Mouse (Mus musculus): ENCODE data around the gene Gm10226. TPM values are rescaled to one million over a fixed set of nuclear protein-coding genes. Genes with fewer than 3 reads are reported as not detected.
"Not testable (repeated sequence)": the region's sequence is repeated elsewhere in the genome, so short reads cannot be mapped to it uniquely, and the experiment has no call there.

Gene Gm10226
- polyA plus RNA-seq, 1 experiment from 2014 or later = 6.6 TPM

- H3K4me2 ChIP-seq (replicated peaks; ENCODE audit: low read depth, low read length) = no peak overlapping the region
- H3K9me3 ChIP-seq (ENCODE audit: low read length) = no peaks in the 10 kb centered on the region
- H3K27me3 ChIP-seq (ENCODE audit: insufficient read depth, low read length) = no peaks in the 10 kb centered on the region
- no peaks in the 10 kb centered on the region for H3K36me3 ChIP-seq (ENCODE audit: insufficient read depth, low read length)
- H3K4me3 ChIP-seq (ENCODE audit: low read length) = no peak overlapping the region
- no peaks in the 10 kb centered on the region for H3K4me1 ChIP-seq (ENCODE audit: insufficient read depth, low read length)
- H3K27ac ChIP-seq (ENCODE audit: low read length) = no peak overlapping the region
- ATAC-seq (ENCODE audit: low FRiP score, low TSS enrichment) = no peak
- no peak overlapping the region for H3K9ac ChIP-seq (replicated peaks; ENCODE audit: low read length)
- 51% methylated on average over 5 of the region's 5 CpGs for WGBS
Observed at GRCm38 (mm10) chr17:21702281-21703240, 10.9 kb downstream of the Gm10226 start.

- Histone ChIP-seq H3K27me3 (ENCODE audit: insufficient read depth, low read length) (no peaks in the 10 kb centered on the region), H3K4me2 (replicated peaks; ENCODE audit: low read depth, low read length) (no peak overlapping the region), H3K4me1 (ENCODE audit: insufficient read depth, low read length) (0 out of 2 replicates have a peak, but pooled peaks cover 2% of the 10 kb centered on the region), H3K9me3 (ENCODE audit: low read length) (no peaks in the 10 kb centered on the region), H3K9ac (replicated peaks; ENCODE audit: low read length) (no peak overlapping the region), H3K27ac (ENCODE audit: low read length) (no peak overlapping the region), H3K36me3 (ENCODE audit: insufficient read depth, low read length) (no peaks in the 10 kb centered on the region), H3K4me3 (ENCODE audit: low read length) (no peak overlapping the region)
- WGBS = 91% methylated on average over 1 of the region's 1 CpGs
- ATAC-seq (ENCODE audit: low FRiP score, low TSS enrichment) = no peak
Observed at GRCm38 (mm10) chr17:21703414-21703813, 11.8 kb downstream of the Gm10226 start.

- H3K9ac ChIP-seq (replicated peaks; ENCODE audit: low read length) = peak within 1 kb of the TSS; percentile 74
- WGBS = 3% methylated on average over 26 of the region's 26 CpGs
- H3K4me1 ChIP-seq (ENCODE audit: insufficient read depth, low read length) = peaks cover 9% of the 10 kb centered on the region; the same call in 1 of the 2 replicates
- peak; percentile 99 for ATAC-seq (ENCODE audit: low FRiP score, low TSS enrichment)
- no peaks in the 10 kb centered on the region for H3K9me3 ChIP-seq (ENCODE audit: low read length)
- H3K27ac ChIP-seq (ENCODE audit: low read length) = peak within 1 kb of the TSS; percentile 97
- H3K36me3 ChIP-seq (ENCODE audit: insufficient read depth, low read length) = peaks cover 7% of the 10 kb centered on the region; the same call in 1 of the 2 replicates
- H3K4me2 ChIP-seq (replicated peaks; ENCODE audit: low read depth, low read length) = peak within 1 kb of the TSS; percentile 56
- H3K4me3 ChIP-seq (ENCODE audit: low read length) = peak within 1 kb of the TSS; percentile 63
- H3K27me3 ChIP-seq (ENCODE audit: insufficient read depth, low read length) = no peaks in the 10 kb centered on the region
Observed at GRCm38 (mm10) chr17:21707343-21707996, 15.8 kb downstream of the Gm10226 start, which contains the start of gene Zfp760. Gene Zfp760 (plus strand): TSS chr17:21707741.

- Histone ChIP-seq H3K36me3 (ENCODE audit: insufficient read depth, low read length) (peaks cover 9% of the 10 kb centered on the region; the same call in 1 of the 2 replicates), H3K4me2 (replicated peaks; ENCODE audit: low read depth, low read length) (peak overlapping the region; percentile 56), H3K27me3 (ENCODE audit: insufficient read depth, low read length) (no peaks in the 10 kb centered on the region), H3K9ac (replicated peaks; ENCODE audit: low read length) (peak overlapping the region; percentile 74), H3K4me3 (ENCODE audit: low read length) (peak overlapping the region; percentile 63), H3K4me1 (ENCODE audit: insufficient read depth, low read length) (peaks cover 9% of the 10 kb centered on the region; the same call in 1 of the 2 replicates), H3K27ac (ENCODE audit: low read length) (peak overlapping the region; percentile 34; the same call in 1 of the 2 replicates), H3K9me3 (ENCODE audit: low read length) (no peaks in the 10 kb centered on the region)
- no peak for ATAC-seq (ENCODE audit: low FRiP score, low TSS enrichment)
- WGBS = 30% methylated on average over 2 of the region's 2 CpGs
Observed at GRCm38 (mm10) chr17:21708401-21708800, 16.7 kb downstream of the Gm10226 start.

GRCm38 (mm10) chr17:21730495-21730894, 38.8 kb downstream of the Gm10226 start, which contains the start of gene Zfp229:
Gene Zfp229 (plus strand): TSS chr17:21730795.
- not testable (repeated sequence) for H3K4me2 ChIP-seq (replicated peaks; ENCODE audit: low read depth, low read length); H3K36me3 ChIP-seq (ENCODE audit: insufficient read depth, low read length); H3K4me3 ChIP-seq (ENCODE audit: low read length); H3K27me3 ChIP-seq (ENCODE audit: insufficient read depth, low read length); H3K4me1 ChIP-seq (ENCODE audit: insufficient read depth, low read length); H3K9ac ChIP-seq (replicated peaks; ENCODE audit: low read length); ATAC-seq (ENCODE audit: low FRiP score, low TSS enrichment); H3K9me3 ChIP-seq (ENCODE audit: low read length); H3K27ac ChIP-seq (ENCODE audit: low read length)
- WGBS = 100% methylated on average over 6 of the region's 22 CpGs

- H3K4me2 ChIP-seq (replicated peaks; ENCODE audit: low read depth, low read length) = peak overlapping the region; percentile 56
- 87% methylated on average over 4 of the region's 4 CpGs for WGBS
- H3K9me3 ChIP-seq (ENCODE audit: low read length) = no peaks in the 10 kb centered on the region
- H3K4me1 ChIP-seq (ENCODE audit: insufficient read depth, low read length) = peaks cover 8% of the 10 kb centered on the region
- H3K36me3 ChIP-seq (ENCODE audit: insufficient read depth, low read length) = peaks cover 9% of the 10 kb centered on the region; the same call in 1 of the 2 replicates
- ATAC-seq (ENCODE audit: low FRiP score, low TSS enrichment) = no peak
- peak overlapping the region; percentile 81; the same call in 1 of the 2 replicates for H3K9ac ChIP-seq (replicated peaks; ENCODE audit: low read length)
- H3K4me3 ChIP-seq (ENCODE audit: low read length) = peak overlapping the region; percentile 68
- H3K27me3 ChIP-seq (ENCODE audit: insufficient read depth, low read length) = no peaks in the 10 kb centered on the region
- H3K27ac ChIP-seq (ENCODE audit: low read length) = peak overlapping the region; percentile 91
Observed at GRCm38 (mm10) chr17:21733049-21733448, 41.4 kb downstream of the Gm10226 start.

GRCm38 (mm10) chr17:21733529-21734031, 41.9 kb downstream of the Gm10226 start:
- Histone ChIP-seq H3K9ac (replicated peaks; ENCODE audit: low read length) (peak overlapping the region; percentile 81), H3K27ac (ENCODE audit: low read length) (peak overlapping the region; percentile 91), H3K36me3 (ENCODE audit: insufficient read depth, low read length) (peaks cover 11% of the 10 kb centered on the region; the same call in 1 of the 2 replicates), H3K9me3 (ENCODE audit: low read length) (no peaks in the 10 kb centered on the region), H3K4me2 (replicated peaks; ENCODE audit: low read depth, low read length) (peak overlapping the region; percentile 56), H3K4me3 (ENCODE audit: low read length) (peak overlapping the region; percentile 68), H3K27me3 (ENCODE audit: insufficient read depth, low read length) (no peaks in the 10 kb centered on the region), H3K4me1 (ENCODE audit: insufficient read depth, low read length) (peaks cover 8% of the 10 kb centered on the region)
- ATAC-seq (ENCODE audit: low FRiP score, low TSS enrichment) = peak; percentile 99
- 1% methylated on average over 27 of the region's 27 CpGs for WGBS

Other genes with a start within 250 kb of the Gm10226 start
- 16.6 and 17.4 TPM in 2 replicates for gene Zfp51, start 241.5 kb upstream of the Gm10226 start, polyA plus RNA-seq (2015; fragmentation: Nextera tagmentation; extraction: Ambion mirVana)
- gene Zfp53, start 202.9 kb upstream of the Gm10226 start, polyA plus RNA-seq (2015; fragmentation: Nextera tagmentation; extraction: Ambion mirVana) = 11.4 and 12.3 TPM in 2 replicates
- 4.9 and 5.2 TPM in 2 replicates for gene Zfp52, start 156.3 kb upstream of the Gm10226 start, polyA plus RNA-seq (2015; fragmentation: Nextera tagmentation; extraction: Ambion mirVana)
- gene Zfp948, start 124.9 kb upstream of the Gm10226 start, polyA plus RNA-seq (2015; fragmentation: Nextera tagmentation; extraction: Ambion mirVana) = 20.5 and 20.6 TPM in 2 replicates
- 4.4 and 4.6 TPM in 2 replicates for gene Zfp983, start 41.2 kb upstream of the Gm10226 start, polyA plus RNA-seq (2015; fragmentation: Nextera tagmentation; extraction: Ambion mirVana)
- 13.1 and 15.3 TPM in 2 replicates for gene Zfp760, start 15.9 kb downstream of the Gm10226 start, polyA plus RNA-seq (2015; fragmentation: Nextera tagmentation; extraction: Ambion mirVana)
- 8.2 and 8.3 TPM in 2 replicates for gene Zfp229, start 38.9 kb downstream of the Gm10226 start, polyA plus RNA-seq (2015; fragmentation: Nextera tagmentation; extraction: Ambion mirVana)
- 5.4 and 6.4 TPM in 2 replicates for gene Zfp820, start 153.9 kb downstream of the Gm10226 start, polyA plus RNA-seq (2015; fragmentation: Nextera tagmentation; extraction: Ambion mirVana)
- 6.6 and 6.8 TPM in 2 replicates for gene Zfp995, start 218.1 kb downstream of the Gm10226 start, polyA plus RNA-seq (2015; fragmentation: Nextera tagmentation; extraction: Ambion mirVana)

Measured in kidney, embryonic 16.5 days (tissue).